Mouse (Mus musculus) stomach, postnatal 0 days (tissue): Measurements from ENCODE around the gene Emb. TPM values are rescaled to one million over a fixed set of nuclear protein-coding genes. Genes with fewer than 3 reads are reported as not detected.

Experiments used
- ATAC-seq: fragments of 200-750 bp; cut with Nextera tagmentation; 2 replicates; pipeline ENCODE4 v1.8.0; 2017; ENCODE audit not compliant: low FRiP score, low TSS enrichment
- DNase-seq: peaks from one replicate; pipeline ENCODE4 v3.0.0-alpha.2; 2016; ENCODE audit warnings: low spot score
- H3K27ac ChIP-seq: fragments of 300-500 bp; sonication (generic); replicated peaks from 2 replicates; pipeline ENCODE4 v1.5.1; 2014; ENCODE audit warnings: mild to moderate bottlenecking, control low read depth
- H3K27me3 ChIP-seq: fragments of 300-500 bp; sonication (generic); 2 replicates; pipeline ENCODE4 v1.6.1; 2014; ENCODE audit warnings: low read length; ENCODE audit not compliant: control insufficient read depth, insufficient read depth
- H3K36me3 ChIP-seq: fragments of 300-500 bp; sonication (generic); 2 replicates; pipeline ENCODE4 v1.6.1; 2014; ENCODE audit warnings: low read length, mixed read lengths; ENCODE audit not compliant: control insufficient read depth, insufficient read depth
- H3K4me1 ChIP-seq: fragments of 300-500 bp; sonication (generic); replicated peaks from 2 replicates; pipeline ENCODE4 v1.6.1; 2014; ENCODE audit warnings: antibody characterized with exemption; ENCODE audit not compliant: control insufficient read depth, insufficient read depth
- H3K4me2 ChIP-seq: fragments of 300-500 bp; sonication (generic); replicated peaks from 2 replicates; pipeline ENCODE4 v1.6.1; 2014; ENCODE audit warnings: low read depth, mild to moderate bottlenecking, control low read depth, moderate library complexity
- H3K4me3 ChIP-seq: fragments of 300-500 bp; sonication (generic); 2 replicates; pipeline ENCODE4 v1.5.1; 2014; ENCODE audit warnings: low read depth, low read length, control low read depth
- H3K9ac ChIP-seq: fragments of 300-500 bp; sonication (generic); 2 replicates; pipeline ENCODE4 v1.6.1; 2014; ENCODE audit warnings: mild to moderate bottlenecking, low read length, control low read depth, mixed read lengths
- H3K9me3 ChIP-seq: fragments of 300-500 bp; sonication (generic); 2 replicates; pipeline ENCODE4 v1.6.1; 2016; ENCODE audit warnings: low read length; ENCODE audit not compliant: control insufficient read depth
- CTCF ChIP-seq: IDR thresholded peaks from 2 replicates; pipeline ENCODE4 v1.5.1; 2016; ENCODE audit warnings: antibody characterized with exemption, low read depth, mild to moderate bottlenecking, moderate library complexity
- EP300 ChIP-seq: optimal IDR thresholded peaks from 2 replicates; pipeline ENCODE3; 2016; ENCODE audit warnings: antibody characterized with exemption
- WGBS: fragments of 180-500 bp; shearing (Covaris S2); extraction: QIAGEN DNeasy Blood & Tissue Kit; methylation state at CpG from one replicate; pipeline ENCODE4 v1.1.7; 2014; 5-methylcytosine and 5-hydroxymethylcytosine counted together
- polyA plus RNA-seq: library from polyadenylated mRNA; unstranded; fragments of >200 nt; fragmentation: Nextera tagmentation; extraction: Ambion mirVana; gene quantifications from 2 replicates; pipeline ENCODE4 v1.2.1, GENCODE M21; 2015

Gene Emb
- polyA plus RNA-seq, 1 experiment from 2014 or later, result 10.8 TPM

- H3K9ac ChIP-seq, result no peak overlapping the region
- no peaks in the 10 kb centered on the region for H3K9me3 ChIP-seq
- H3K27me3 ChIP-seq, result no peaks in the 10 kb centered on the region
- H3K4me3 ChIP-seq, result no peak overlapping the region
- H3K27ac ChIP-seq, result no peak overlapping the region
- H3K4me2 ChIP-seq, result no peak overlapping the region
- H3K36me3 ChIP-seq, result no peaks in the 10 kb centered on the region
- WGBS, result 62% methylated on average over 5 of the region's 5 CpGs
- DNase-seq (no peak), ATAC-seq (no peak)
- TF ChIP-seq EP300 (no peak), CTCF (no peak)
- no peaks in the 10 kb centered on the region; the same call in 1 of the 2 replicates for H3K4me1 ChIP-seq
These were observed 14.8 kb downstream of the Emb start for GRCm38 (mm10) chr13:117223125-117223524.

GRCm38 (mm10) chr13:117224901-117225300, 16.6 kb downstream of the Emb start:
- Histone ChIP-seq H3K27me3 (no peaks in the 10 kb centered on the region), H3K4me2 (no peak overlapping the region), H3K9me3 (no peaks in the 10 kb centered on the region), H3K9ac (no peak overlapping the region), H3K4me1 (no peaks in the 10 kb centered on the region; the same call in 1 of the 2 replicates), H3K36me3 (no peaks in the 10 kb centered on the region), H3K4me3 (no peak overlapping the region), H3K27ac (no peak overlapping the region)
- no peak for TF ChIP-seq EP300
- TF ChIP-seq CTCF, result no peak
- 54% methylated on average over 2 of the region's 2 CpGs for WGBS
- ATAC-seq, result no peak
- no peak for DNase-seq

GRCm38 (mm10) chr13:117225561-117225960, 17.2 kb downstream of the Emb start:
- no peak overlapping the region for H3K9ac ChIP-seq
- ATAC-seq (no peak), DNase-seq (no peak)
- TF ChIP-seq CTCF (no peak), EP300 (no peak)
- no peak overlapping the region for H3K27ac ChIP-seq
- H3K4me1 ChIP-seq, result no peaks in the 10 kb centered on the region
- no peaks in the 10 kb centered on the region for H3K27me3 ChIP-seq
- 70% methylated on average over 6 of the region's 6 CpGs for WGBS
- no peak overlapping the region for H3K4me2 ChIP-seq
- no peak overlapping the region for H3K4me3 ChIP-seq
- H3K9me3 ChIP-seq, result no peaks in the 10 kb centered on the region
- H3K36me3 ChIP-seq, result no peaks in the 10 kb centered on the region

GRCm38 (mm10) chr13:117230371-117231110, 22.2 kb downstream of the Emb start:
- Histone ChIP-seq H3K4me3 (no peak overlapping the region), H3K36me3 (no peaks in the 10 kb centered on the region), H3K4me1 (no peaks in the 10 kb centered on the region), H3K27me3 (no peaks in the 10 kb centered on the region), H3K9me3 (no peaks in the 10 kb centered on the region), H3K27ac (no peak overlapping the region), H3K9ac (no peak overlapping the region), H3K4me2 (no peak overlapping the region)
- DNase-seq (no peak), ATAC-seq (no peak)
- TF ChIP-seq CTCF (no peak), EP300 (no peak)
- 46% methylated on average over 6 of the region's 6 CpGs for WGBS

- no peaks in the 10 kb centered on the region for H3K4me1 ChIP-seq
- no peak for DNase-seq
These were observed 25.5 kb downstream of the Emb start for GRCm38 (mm10) chr13:117233808-117234207.

GRCm38 (mm10) chr13:117234486-117234885, 26.1 kb downstream of the Emb start:
- H3K4me3 ChIP-seq, result no peak overlapping the region
- no peak for TF ChIP-seq CTCF
- TF ChIP-seq EP300, result no peak
- no peaks in the 10 kb centered on the region for H3K4me1 ChIP-seq
- H3K36me3 ChIP-seq, result no peaks in the 10 kb centered on the region
- H3K27me3 ChIP-seq, result no peaks in the 10 kb centered on the region
- ATAC-seq, result no peak
- no peaks in the 10 kb centered on the region for H3K9me3 ChIP-seq
- WGBS, result 56% methylated on average over 7 of the region's 7 CpGs
- H3K27ac ChIP-seq, result no peak overlapping the region
- no peak overlapping the region for H3K4me2 ChIP-seq
- DNase-seq, result no peak
- no peak overlapping the region for H3K9ac ChIP-seq

More at GRCm38 (mm10) chr13:117233808-117234207, 25.5 kb downstream of the Emb start:
- ATAC-seq, result no peak
- Histone ChIP-seq H3K9ac (no peak overlapping the region), H3K4me2 (no peak overlapping the region), H3K4me3 (no peak overlapping the region), H3K9me3 (no peaks in the 10 kb centered on the region), H3K27ac (no peak overlapping the region), H3K36me3 (no peaks in the 10 kb centered on the region), H3K27me3 (no peaks in the 10 kb centered on the region)
- no peak for TF ChIP-seq EP300
- no peak for TF ChIP-seq CTCF
- WGBS, result 88% methylated on average over 8 of the region's 8 CpGs
